Mouse (Mus musculus) limb, embryonic 13.5 days (tissue): ENCODE results near the gene Gpc4. TPM values are rescaled to one million over a fixed set of nuclear protein-coding genes. Genes with fewer than 3 reads are reported as not detected.

Experiments used
- ATAC-seq: fragments of 200-750 bp; cut with Nextera tagmentation; 2 replicates; pipeline ENCODE4 v1.8.0; 2017; ENCODE audit warnings: low read depth, moderate number of reproducible peaks, moderate TSS enrichment; ENCODE audit not compliant: low FRiP score
- H3K27ac ChIP-seq: fragments of 300-500 bp; sonication (generic); 2 replicates; pipeline ENCODE4 v1.5.1; 2015; ENCODE audit warnings: inconsistent platforms, mild to moderate bottlenecking, moderate library complexity
- H3K27me3 ChIP-seq: fragments of 300-500 bp; sonication (generic); 2 replicates; pipeline ENCODE4 v1.6.1; 2015; ENCODE audit warnings: mild to moderate bottlenecking, inconsistent platforms
- H3K36me3 ChIP-seq: fragments of 300-500 bp; sonication (generic); 2 replicates; pipeline ENCODE4 v1.6.1; 2015; ENCODE audit warnings: inconsistent platforms, mild to moderate bottlenecking, moderate library complexity
- H3K4me1 ChIP-seq: fragments of 300-500 bp; sonication (generic); 2 replicates; pipeline ENCODE4 v1.6.1; 2015; ENCODE audit warnings: inconsistent platforms
- H3K4me2 ChIP-seq: fragments of 300-500 bp; sonication (generic); replicated peaks from 2 replicates; pipeline ENCODE4 v1.6.1; 2015; ENCODE audit warnings: inconsistent platforms, mild to moderate bottlenecking, moderate library complexity
- H3K4me3 ChIP-seq: fragments of 300-500 bp; sonication (generic); 2 replicates; pipeline ENCODE4 v1.5.1; 2015; ENCODE audit warnings: moderate library complexity, mild to moderate bottlenecking, inconsistent platforms
- H3K9ac ChIP-seq: fragments of 300-500 bp; sonication (generic); 2 replicates; pipeline ENCODE4 v1.6.1; 2015; ENCODE audit warnings: mild to moderate bottlenecking, inconsistent platforms
- H3K9me3 ChIP-seq: fragments of 300-500 bp; sonication (generic); 2 replicates; pipeline ENCODE4 v1.6.1; 2016; ENCODE audit warnings: inconsistent platforms
- WGBS: fragments of 180-500 bp; shearing (Covaris S2); methylation state at CpG from one replicate; pipeline ENCODE4 v1.1.7; 2015; 5-methylcytosine and 5-hydroxymethylcytosine counted together
- polyA plus RNA-seq: library from polyadenylated mRNA; unstranded; fragments of >200 nt; fragmentation: Nextera tagmentation; extraction: Ambion mirVana; gene quantifications from 2 replicates; pipeline ENCODE4 v1.2.1, GENCODE M21; 2015

Gpc4 gene
- polyA plus RNA-seq, 1 experiment from 2014 or later = 85.9 TPM

DNA sequence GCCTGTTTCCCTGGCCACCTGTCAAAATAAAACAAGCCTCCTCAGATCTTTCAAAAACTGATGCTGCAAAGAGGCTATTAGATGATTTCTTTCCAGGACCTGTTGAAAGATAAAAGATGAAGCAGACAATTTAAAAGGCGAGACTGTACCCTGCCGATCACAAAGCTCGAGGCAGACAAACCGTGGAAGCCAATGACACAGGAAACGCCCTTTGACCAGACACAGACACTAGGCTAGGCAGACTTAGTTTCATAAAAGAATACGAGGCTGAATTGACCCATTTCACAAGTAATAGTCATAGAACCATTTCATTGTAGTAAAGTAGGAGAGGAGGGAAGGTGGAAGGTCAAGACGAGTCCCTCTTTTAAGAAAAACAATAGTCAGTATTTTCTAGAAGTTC is 20.6 kb downstream of the Gpc4 start:
- Histone ChIP-seq H3K9me3 (no peaks in the 10 kb centered on the region), H3K36me3 (no peaks in the 10 kb centered on the region), H3K4me3 (no peak overlapping the region), H3K27ac (no peak overlapping the region), H3K4me1 (no peaks in the 10 kb centered on the region), H3K9ac (no peak overlapping the region), H3K27me3 (no peaks in the 10 kb centered on the region; the same call in 1 of the 2 replicates), H3K4me2 (no peak overlapping the region)
- 78% methylated on average over 7 of the region's 7 CpGs for WGBS
- no peak for ATAC-seq

DNA sequence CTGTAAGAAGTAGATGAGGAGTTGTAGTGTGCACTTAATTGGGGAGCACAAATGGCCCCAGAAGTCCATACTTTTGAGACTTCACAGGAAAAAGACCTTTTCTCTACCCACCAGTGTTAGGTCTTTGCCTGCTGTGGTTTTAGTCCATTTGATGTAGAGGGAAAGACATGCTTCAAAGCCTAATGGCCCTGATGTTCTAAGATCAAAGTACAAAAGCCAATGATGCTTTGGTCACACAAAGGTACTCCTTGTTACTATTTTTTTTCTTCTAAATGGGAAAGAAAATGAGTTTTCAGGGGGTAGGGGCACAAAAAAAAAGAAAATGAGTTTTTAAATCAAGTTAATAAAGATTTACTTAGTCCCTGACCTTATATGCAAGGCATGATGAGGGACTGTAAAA is 24.7 kb downstream of the Gpc4 start:
- no peak for ATAC-seq
- Histone ChIP-seq H3K27ac (no peak overlapping the region), H3K36me3 (no peaks in the 10 kb centered on the region), H3K27me3 (no peaks in the 10 kb centered on the region; the same call in 1 of the 2 replicates), H3K4me2 (no peak overlapping the region), H3K9ac (no peak overlapping the region), H3K4me3 (no peak overlapping the region), H3K4me1 (peaks cover 10% of the 10 kb centered on the region), H3K9me3 (no peaks in the 10 kb centered on the region)

GRCm38 (mm10) chrX:52138461-52139075 is 26.5 kb downstream of the Gpc4 start:
- H3K27ac ChIP-seq = no peak overlapping the region

DNA sequence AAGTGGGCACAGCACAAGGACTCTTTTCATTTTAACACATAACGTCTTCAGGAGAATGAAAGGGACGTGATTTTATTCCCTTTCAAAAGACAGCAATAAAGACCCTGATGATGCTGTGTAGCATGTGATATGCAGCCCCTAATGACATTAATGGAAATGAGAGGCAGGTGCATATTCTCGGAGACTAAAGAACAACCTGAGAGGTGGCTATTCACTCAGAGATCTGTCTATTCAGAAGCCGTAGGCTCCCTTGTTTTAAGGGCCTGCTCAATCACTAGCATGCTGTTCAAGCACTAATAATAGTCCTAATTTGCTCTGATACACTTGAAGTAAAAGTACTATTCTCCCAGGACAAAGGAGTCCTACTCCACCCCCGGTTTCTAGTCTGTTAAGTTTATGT is 27.0 kb downstream of the Gpc4 start:
- no peak for ATAC-seq
- no peak overlapping the region for H3K27ac ChIP-seq
- H3K9me3 ChIP-seq = no peaks in the 10 kb centered on the region
- no peak overlapping the region for H3K4me2 ChIP-seq
- H3K36me3 ChIP-seq = no peaks in the 10 kb centered on the region
- no peak overlapping the region for H3K9ac ChIP-seq
- H3K27me3 ChIP-seq = no peaks in the 10 kb centered on the region; the same call in 1 of the 2 replicates
- peaks cover 11% of the 10 kb centered on the region for H3K4me1 ChIP-seq
- no peak overlapping the region for H3K4me3 ChIP-seq
- 59% methylated on average over 5 of the region's 5 CpGs for WGBS

More at GRCm38 (mm10) chrX:52138461-52139075, 26.5 kb downstream of the Gpc4 start:
- Histone ChIP-seq H3K4me2 (no peak overlapping the region), H3K36me3 (no peaks in the 10 kb centered on the region), H3K9me3 (no peaks in the 10 kb centered on the region), H3K4me3 (no peak overlapping the region), H3K9ac (no peak overlapping the region), H3K4me1 (peaks cover 10% of the 10 kb centered on the region), H3K27me3 (no peaks in the 10 kb centered on the region; the same call in 1 of the 2 replicates)
- 60% methylated on average over 2 of the region's 2 CpGs for WGBS
- no peak for ATAC-seq

DNA sequence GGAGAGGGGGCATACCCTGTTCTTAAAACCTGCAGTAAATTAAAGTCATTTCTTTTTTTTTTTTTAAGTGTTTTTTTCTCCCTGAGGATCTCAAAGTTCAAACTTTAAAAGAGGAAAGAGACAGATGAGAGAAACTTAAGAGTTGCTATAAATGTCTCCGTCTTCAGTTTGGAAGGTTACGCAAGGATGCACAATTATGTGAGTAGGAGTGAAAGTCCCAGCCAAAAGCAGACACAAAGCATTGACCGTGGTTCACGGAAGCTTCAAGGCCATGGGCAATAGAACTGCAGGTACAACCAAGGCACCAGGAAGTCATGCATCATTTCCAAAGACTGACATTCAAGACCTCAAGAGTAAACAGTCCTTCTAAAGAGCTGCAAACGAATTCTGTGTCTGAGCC is 28.5 kb downstream of the Gpc4 start:
- H3K36me3 ChIP-seq = no peaks in the 10 kb centered on the region
- no peak overlapping the region for H3K9ac ChIP-seq
- H3K4me3 ChIP-seq = no peak overlapping the region
- no peak for ATAC-seq
- WGBS = 78% methylated on average over 5 of the region's 5 CpGs
- no peak overlapping the region for H3K27ac ChIP-seq
- no peaks in the 10 kb centered on the region; the same call in 1 of the 2 replicates for H3K27me3 ChIP-seq
- peaks cover 15% of the 10 kb centered on the region for H3K4me1 ChIP-seq
- no peaks in the 10 kb centered on the region for H3K9me3 ChIP-seq
- no peak overlapping the region for H3K4me2 ChIP-seq

DNA sequence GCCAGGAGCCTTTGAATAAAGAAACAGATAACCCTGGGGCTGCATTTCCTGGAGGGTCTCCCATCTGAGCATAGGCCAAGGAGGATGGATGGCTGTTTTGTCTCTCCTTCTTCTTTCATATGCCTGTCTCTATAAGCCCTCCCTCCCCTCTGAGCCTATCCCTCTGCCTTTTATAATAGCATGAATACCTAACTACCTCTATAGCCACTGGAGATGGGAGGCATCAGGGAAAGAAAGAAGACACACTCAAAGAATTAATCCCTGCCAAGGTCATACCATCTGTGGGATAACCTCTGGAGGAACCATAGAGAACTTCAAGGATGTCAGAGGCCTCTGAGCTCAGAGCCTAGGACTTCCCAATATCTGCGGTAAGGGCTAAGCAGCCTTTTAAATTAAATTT is 35.4 kb downstream of the Gpc4 start:
- H3K4me1 ChIP-seq = 0 out of 2 replicates have a peak, but pooled peaks cover 20% of the 10 kb centered on the region
- no peaks in the 10 kb centered on the region for H3K36me3 ChIP-seq
- no peaks in the 10 kb centered on the region for H3K9me3 ChIP-seq
- 76% methylated on average over 1 of the region's 1 CpGs for WGBS
- H3K4me2 ChIP-seq = no peak overlapping the region
- H3K27ac ChIP-seq = no peak overlapping the region
- H3K27me3 ChIP-seq = no peaks in the 10 kb centered on the region
- no peak overlapping the region for H3K9ac ChIP-seq
- ATAC-seq = no peak
- no peak overlapping the region for H3K4me3 ChIP-seq

DNA sequence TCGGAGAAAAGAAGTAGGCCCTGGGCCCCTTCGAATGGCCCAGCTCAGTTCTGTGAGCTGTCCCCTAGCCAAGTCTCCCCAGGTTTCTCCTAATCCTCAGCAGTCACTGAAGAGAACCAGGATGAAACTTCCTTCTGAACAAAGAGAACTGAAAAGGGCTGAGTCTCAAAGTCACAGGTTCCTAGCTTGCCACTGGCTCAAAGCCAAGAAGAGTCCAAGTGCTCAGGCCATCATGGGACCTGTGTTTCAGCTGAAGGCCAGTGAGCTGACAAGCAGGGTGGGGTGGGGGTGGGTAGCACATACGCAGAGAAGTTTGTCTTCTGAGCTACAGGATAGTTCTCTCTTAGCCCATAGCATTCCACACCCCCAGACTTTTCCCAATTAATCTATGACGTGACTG is 36.3 kb downstream of the Gpc4 start:
- Histone ChIP-seq H3K9me3 (no peaks in the 10 kb centered on the region), H3K27me3 (no peaks in the 10 kb centered on the region), H3K4me3 (no peak overlapping the region), H3K4me2 (no peak overlapping the region), H3K4me1 (peaks cover 28% of the 10 kb centered on the region), H3K36me3 (no peaks in the 10 kb centered on the region), H3K27ac (no peak overlapping the region), H3K9ac (no peak overlapping the region)
- ATAC-seq = no peak
- 83% methylated on average over 4 of the region's 4 CpGs for WGBS

DNA sequence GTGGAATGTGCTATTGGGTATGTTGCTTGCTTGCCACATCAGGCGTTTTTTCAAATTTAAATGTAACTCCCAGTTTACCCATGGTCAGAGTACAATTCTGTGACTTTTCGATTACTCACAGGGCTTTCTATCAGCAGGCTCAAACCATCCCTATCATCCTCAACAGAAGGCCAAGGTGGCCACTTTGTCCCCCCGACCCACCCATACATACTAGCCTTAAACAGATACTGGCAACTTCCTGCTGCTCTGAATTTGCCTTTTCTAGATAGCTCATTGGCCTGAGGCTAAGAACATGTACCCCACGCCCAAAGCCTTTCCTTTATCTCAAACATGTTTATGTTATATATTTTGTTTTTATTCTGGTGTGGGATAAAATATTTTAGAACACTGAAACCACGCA is 51.4 kb downstream of the Gpc4 start:
- no peak overlapping the region for H3K27ac ChIP-seq
- peaks cover 5% of the 10 kb centered on the region; the same call in 1 of the 2 replicates for H3K27me3 ChIP-seq
- H3K4me3 ChIP-seq = no peak overlapping the region
- 92% methylated on average over 5 of the region's 5 CpGs for WGBS
- H3K9ac ChIP-seq = no peak overlapping the region
- no peak for ATAC-seq
- H3K36me3 ChIP-seq = no peaks in the 10 kb centered on the region
- H3K9me3 ChIP-seq = no peaks in the 10 kb centered on the region
- H3K4me2 ChIP-seq = no peak overlapping the region
- H3K4me1 ChIP-seq = peaks cover 7% of the 10 kb centered on the region; the same call in 1 of the 2 replicates

DNA sequence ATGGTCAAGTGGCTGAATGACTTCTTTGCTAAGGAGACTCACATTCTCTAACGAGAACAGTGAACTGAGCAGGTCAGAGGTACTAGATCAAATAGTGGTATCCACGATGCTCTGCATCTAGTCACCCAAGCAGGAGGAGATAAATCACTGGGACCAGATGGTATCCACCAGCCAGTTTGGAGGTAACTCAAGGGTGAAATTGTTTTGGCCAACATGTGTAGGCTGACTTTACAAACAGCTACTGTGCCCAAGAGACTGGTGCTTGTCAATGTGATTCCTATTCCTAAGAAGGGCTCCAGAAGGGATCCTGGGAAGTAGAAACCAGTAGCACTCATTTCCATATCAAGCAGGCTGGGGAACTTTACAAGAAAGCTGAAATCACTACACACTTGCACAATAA is 55.4 kb downstream of the Gpc4 start:
- Histone ChIP-seq H3K27me3 (peaks cover 5% of the 10 kb centered on the region; the same call in 1 of the 2 replicates), H3K4me2 (no peak overlapping the region), H3K9me3 (no peaks in the 10 kb centered on the region), H3K4me3 (no peak overlapping the region), H3K4me1 (peaks cover 7% of the 10 kb centered on the region; the same call in 1 of the 2 replicates), H3K27ac (no peak overlapping the region), H3K36me3 (no peaks in the 10 kb centered on the region), H3K9ac (no peak overlapping the region)
- no peak for ATAC-seq
- 31% methylated on average over 2 of the region's 2 CpGs for WGBS

DNA sequence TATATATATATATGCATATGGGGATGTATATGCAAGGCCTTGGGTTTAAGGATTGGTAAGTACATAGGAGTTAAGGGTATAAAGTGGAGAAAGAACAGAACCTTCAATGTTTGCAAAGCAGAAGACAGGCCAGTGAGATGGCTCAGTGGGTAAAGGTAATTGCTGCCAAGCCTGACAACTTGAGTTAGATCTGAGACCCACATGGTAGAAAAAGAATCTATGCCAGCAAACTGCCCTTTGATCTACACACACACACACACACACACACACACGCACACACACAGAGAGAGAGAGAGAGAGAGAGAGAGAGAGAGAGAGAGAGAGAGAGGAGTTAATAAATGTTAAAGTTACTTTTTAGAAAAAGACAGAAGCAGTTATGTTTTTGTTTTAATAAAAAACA is 56.1 kb downstream of the Gpc4 start:
- Histone ChIP-seq H3K4me2 (no peak overlapping the region), H3K27me3 (peaks cover 5% of the 10 kb centered on the region; the same call in 1 of the 2 replicates), H3K4me3 (no peak overlapping the region), H3K9me3 (no peaks in the 10 kb centered on the region), H3K36me3 (no peaks in the 10 kb centered on the region), H3K27ac (no peak overlapping the region), H3K9ac (no peak overlapping the region), H3K4me1 (peaks cover 7% of the 10 kb centered on the region; the same call in 1 of the 2 replicates)
- 38% methylated on average over 1 of the region's 1 CpGs for WGBS
- no peak for ATAC-seq

DNA sequence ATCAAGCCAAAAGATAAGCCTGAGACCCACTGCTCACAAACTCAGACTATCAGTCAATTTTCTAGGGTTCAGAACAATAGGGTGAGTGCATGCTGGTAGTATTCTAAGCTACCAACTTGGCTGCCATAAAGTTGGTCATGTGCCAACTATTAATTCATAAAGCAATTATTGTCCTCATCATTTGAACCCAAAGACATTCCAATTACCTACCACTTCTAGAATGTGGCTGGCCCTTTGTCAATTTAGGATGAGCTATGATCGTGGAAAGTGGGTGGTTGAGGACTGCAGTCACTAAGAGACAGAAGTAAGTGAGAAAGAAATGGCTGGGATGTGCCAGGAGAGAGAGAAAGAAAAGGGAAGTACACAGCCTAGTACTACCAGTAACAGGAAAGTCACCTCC is 61.3 kb downstream of the Gpc4 start:
- Histone ChIP-seq H3K4me1 (no peaks in the 10 kb centered on the region), H3K9me3 (no peaks in the 10 kb centered on the region), H3K4me2 (no peak overlapping the region), H3K9ac (no peak overlapping the region), H3K27me3 (no peaks in the 10 kb centered on the region), H3K36me3 (no peaks in the 10 kb centered on the region), H3K27ac (no peak overlapping the region), H3K4me3 (no peak overlapping the region)
- ATAC-seq = no peak
- 67% methylated on average over 1 of the region's 1 CpGs for WGBS

DNA sequence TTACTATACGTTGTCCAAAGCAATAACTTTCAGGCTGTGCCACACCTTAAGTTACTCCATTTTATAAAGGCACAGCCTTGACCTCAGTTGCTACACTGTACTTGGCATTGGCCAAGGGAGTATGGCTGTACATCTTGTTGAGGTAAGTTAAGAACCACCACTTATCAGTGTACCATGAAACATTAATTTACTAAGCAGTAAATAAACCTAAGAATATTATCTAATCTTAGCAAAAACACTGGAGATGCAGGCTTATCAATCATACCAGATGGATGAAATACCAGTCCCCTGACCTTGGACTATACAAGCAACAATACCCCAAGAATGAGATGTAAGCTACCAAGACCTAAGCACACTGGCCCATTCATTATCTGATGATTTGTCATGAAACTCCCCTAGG is 63.1 kb downstream of the Gpc4 start:
- no peaks in the 10 kb centered on the region for H3K27me3 ChIP-seq

DNA sequence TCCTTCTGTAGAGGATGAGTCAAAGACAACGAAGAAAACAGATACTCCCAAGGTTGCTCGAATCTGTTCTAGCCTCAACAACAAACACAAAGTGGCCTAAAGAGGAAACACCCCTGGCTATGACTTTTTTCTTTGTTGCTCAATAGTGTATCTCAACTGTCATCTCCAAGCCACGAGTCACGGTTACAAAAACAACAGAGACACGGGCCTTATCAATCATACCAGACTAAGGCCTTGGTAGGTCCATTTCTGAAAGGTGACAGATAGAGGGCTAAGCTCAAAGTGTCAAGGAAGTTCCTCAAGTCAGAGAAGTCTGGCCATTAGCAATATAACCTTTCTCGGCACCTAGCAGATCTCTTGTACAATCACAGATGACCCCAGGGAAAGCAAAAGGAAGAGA is 63.6 kb downstream of the Gpc4 start:
- Histone ChIP-seq H3K27me3 (no peaks in the 10 kb centered on the region), H3K9ac (no peak overlapping the region), H3K4me3 (no peak overlapping the region), H3K27ac (no peak overlapping the region), H3K4me1 (no peaks in the 10 kb centered on the region), H3K4me2 (no peak overlapping the region), H3K36me3 (no peaks in the 10 kb centered on the region), H3K9me3 (no peaks in the 10 kb centered on the region)
- no peak for ATAC-seq
- 85% methylated on average over 6 of the region's 6 CpGs for WGBS

More for the DNA sequence above, 63.1 kb downstream of the Gpc4 start:
- ATAC-seq = no peak
- Histone ChIP-seq H3K4me1 (no peaks in the 10 kb centered on the region), H3K36me3 (no peaks in the 10 kb centered on the region), H3K4me2 (no peak overlapping the region), H3K9me3 (no peaks in the 10 kb centered on the region), H3K27ac (no peak overlapping the region), H3K9ac (no peak overlapping the region), H3K4me3 (no peak overlapping the region)
- WGBS = 89% methylated on average over 1 of the region's 1 CpGs
